Mouse (Mus musculus) thymus, adult 2 months (tissue): ENCODE measurements around the gene Btbd10. TPM values are rescaled to one million over a fixed set of nuclear protein-coding genes. Genes with fewer than 3 reads are reported as not detected.

Experiments
- DNase-seq: peaks from one replicate; pipeline ENCODE4 v3.0.0; 2021
- H3K27ac ChIP-seq: fragments of 200-500 bp; 2 replicates; pipeline ENCODE4 v1.5.1; 2012; ENCODE audit warnings: low read length, control low read depth; ENCODE audit not compliant: control insufficient read depth, insufficient read depth
- H3K27me3 ChIP-seq: fragments of 200-500 bp; 2 replicates; pipeline ENCODE4 v1.6.1; 2012; ENCODE audit warnings: mild to moderate bottlenecking, low read length, moderate library complexity, mixed read lengths; ENCODE audit not compliant: control insufficient read depth, insufficient read depth
- H3K36me3 ChIP-seq: fragments of 200-500 bp; 2 replicates; pipeline ENCODE4 v1.6.1; 2012; ENCODE audit warnings: mild to moderate bottlenecking, low read length, moderate library complexity; ENCODE audit not compliant: control insufficient read depth, insufficient read depth
- H3K4me1 ChIP-seq: fragments of 200-500 bp; replicated peaks from 2 replicates; pipeline ENCODE4 v1.6.1; 2012; ENCODE audit warnings: low read length; ENCODE audit not compliant: control insufficient read depth, insufficient read depth
- H3K4me3 ChIP-seq: fragments of 200-500 bp; 2 replicates; pipeline ENCODE4 v1.5.1; 2012; ENCODE audit warnings: mild to moderate bottlenecking, low read length, control low read depth, moderate library complexity; ENCODE audit not compliant: control insufficient read depth, insufficient read depth
- CTCF ChIP-seq: fragments of 200-500 bp; IDR thresholded peaks from 2 replicates; pipeline ENCODE4 v1.5.1; 2012; ENCODE audit warnings: mild to moderate bottlenecking, control low read depth, low read length, moderate library complexity, borderline replicate concordance; ENCODE audit not compliant: control insufficient read depth, poor library complexity, insufficient read depth; ENCODE audit errors: extremely low read depth
- POLR2A ChIP-seq: fragments of 200-500 bp; IDR thresholded peaks from 2 replicates; pipeline ENCODE4 v1.6.1; 2012; ENCODE audit warnings: mild to moderate bottlenecking, low read length, control low read depth, moderate library complexity; ENCODE audit not compliant: control insufficient read depth, poor library complexity, insufficient read depth; ENCODE audit errors: extremely low read depth
- WGBS: fragments of 180-500 bp; shearing (Covaris S2); methylation state at CpG from one replicate; pipeline ENCODE4 v1.1.7; 2018; 5-methylcytosine and 5-hydroxymethylcytosine counted together
- polyA plus RNA-seq: library from polyadenylated mRNA; depleted of rRNA; stranded (reverse); fragments of >200 nt; gene quantifications from 2 replicates; pipeline ENCODE4 v1.2.3, GENCODE M21; 2012

The Btbd10 gene
- polyA plus RNA-seq, 1 experiment: 13.3 TPM

DNA sequence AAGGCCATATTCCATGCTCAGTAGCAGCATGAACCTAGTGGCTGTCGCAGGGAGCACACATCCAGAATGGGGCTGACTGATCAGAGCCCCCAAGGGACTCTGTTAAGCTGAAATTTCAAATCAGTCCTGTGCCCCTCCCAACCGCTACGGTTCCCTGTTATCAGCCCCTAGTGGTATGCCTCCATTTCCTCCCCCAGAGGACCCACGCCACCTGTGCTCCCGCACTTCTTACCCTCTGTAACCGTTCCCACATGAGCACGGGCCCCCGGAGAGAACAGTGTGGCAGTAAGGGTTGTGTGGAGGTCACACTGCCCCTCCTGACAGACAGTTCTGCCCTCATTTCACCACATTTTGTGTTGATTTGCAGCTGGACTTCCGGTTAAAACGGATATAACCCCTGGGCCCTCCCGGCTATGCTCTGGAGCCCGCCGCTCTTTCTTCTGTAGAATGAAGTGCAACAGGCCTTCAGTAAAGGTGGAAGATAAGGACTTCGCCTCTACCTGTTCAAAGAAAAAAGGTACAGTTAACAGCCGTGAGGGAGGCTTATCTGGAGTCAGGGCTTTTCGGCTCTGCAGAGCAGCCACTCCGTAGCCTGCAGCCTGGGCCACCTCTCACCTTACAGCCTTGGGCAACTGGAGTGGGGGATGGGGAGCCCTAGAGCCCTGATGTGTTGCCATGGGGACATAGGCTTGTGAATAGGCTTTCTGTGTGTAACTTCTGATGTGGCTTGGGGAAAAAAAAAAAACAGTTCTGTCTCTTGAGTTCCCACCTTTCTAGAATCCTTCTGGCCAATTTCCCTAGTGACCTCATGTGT, 73.9 kb downstream of the Btbd10 start:
- TF ChIP-seq CTCF (no peak), POLR2A (0 out of 2 replicates have a peak, but pooled peaks have one; percentile 29)
- Histone ChIP-seq H3K27me3 (no peaks in the 10 kb centered on the region), H3K27ac (peak overlapping the region; percentile 31; the same call in 1 of the 2 replicates), H3K4me3 (peak overlapping the region; percentile 14), H3K36me3 (peaks cover 68% of the 10 kb centered on the region), H3K4me1 (peaks cover 20% of the 10 kb centered on the region)
- peak; percentile 49 for DNase-seq
- WGBS: 7% methylated on average over 17 of the region's 17 CpGs

DNA sequence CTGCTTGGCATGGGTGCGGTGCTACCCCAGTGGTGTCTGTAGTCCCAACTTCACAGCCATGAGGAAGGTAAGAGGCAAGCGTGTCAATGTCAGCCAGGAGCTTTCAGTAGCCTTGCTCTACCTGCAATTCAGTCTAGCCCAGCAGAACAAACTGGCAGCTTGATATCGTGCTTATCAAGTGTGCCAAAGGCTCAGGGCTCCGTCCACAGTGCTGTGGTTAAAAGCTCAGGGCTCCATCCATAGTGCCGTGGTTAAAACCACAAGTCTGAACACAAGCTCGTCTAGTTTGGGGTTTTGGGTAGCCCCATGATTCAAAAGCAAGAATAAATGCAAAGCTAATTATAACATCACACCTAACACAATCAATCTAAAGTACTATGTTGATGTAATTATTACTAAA, 74.6 kb downstream of the Btbd10 start:
- H3K27me3 ChIP-seq: no peaks in the 10 kb centered on the region
- peaks cover 20% of the 10 kb centered on the region for H3K4me1 ChIP-seq
- WGBS: 25% methylated on average over 6 of the region's 6 CpGs
- TF ChIP-seq POLR2A (no peak), CTCF (no peak)
- H3K36me3 ChIP-seq: peaks cover 68% of the 10 kb centered on the region
- H3K27ac ChIP-seq: no peak overlapping the region; the same call in 1 of the 2 replicates
- no peak overlapping the region for H3K4me3 ChIP-seq
- no peak for DNase-seq

DNA sequence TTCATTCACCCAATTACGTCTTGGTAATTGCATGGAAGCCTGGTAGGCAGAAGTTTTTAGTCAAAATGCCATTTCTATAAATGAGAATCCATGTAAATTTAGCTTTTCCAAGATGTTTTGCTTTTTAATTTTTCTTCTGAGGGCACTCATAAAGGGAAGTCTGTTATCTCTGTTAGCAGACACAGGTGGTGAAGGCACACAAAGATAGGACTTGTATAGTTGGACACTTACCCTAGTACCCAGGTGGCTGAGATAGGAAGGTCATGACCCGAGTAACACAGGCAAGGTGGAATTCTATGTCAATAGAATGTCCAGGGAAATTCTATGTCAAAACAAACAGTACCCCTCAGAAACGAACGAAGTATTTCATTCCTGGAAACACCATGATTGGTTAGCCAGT, 77.0 kb downstream of the Btbd10 start:
- no peak for TF ChIP-seq POLR2A
- no peak for TF ChIP-seq CTCF
- whole genome bisulfite sequencing: 95% methylated on average over 4 of the region's 4 CpGs
- H3K27ac ChIP-seq: no peak overlapping the region

DNA sequence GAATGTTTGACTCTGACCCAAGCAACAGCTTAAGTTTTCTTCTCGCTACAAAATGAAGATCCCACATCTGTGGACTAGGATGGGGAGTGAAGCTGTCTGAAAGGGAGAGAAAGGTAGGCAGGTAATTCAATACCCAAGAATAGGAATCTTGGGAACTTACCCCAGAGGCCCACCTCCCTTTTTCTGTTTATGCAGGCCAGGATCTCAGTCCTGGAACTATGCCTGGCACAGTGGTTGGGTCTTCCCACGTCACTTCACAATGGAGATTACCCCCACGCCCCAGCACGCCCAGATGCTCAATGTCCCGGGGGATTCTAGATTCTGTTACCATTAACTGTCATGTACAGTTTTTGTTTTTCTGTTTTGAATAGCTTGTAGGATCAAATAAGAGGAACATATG, 77.5 kb downstream of the Btbd10 start:
- no peak for DNase-seq
- Histone ChIP-seq H3K4me1 (peaks cover 20% of the 10 kb centered on the region), H3K27me3 (no peaks in the 10 kb centered on the region), H3K36me3 (peaks cover 73% of the 10 kb centered on the region), H3K27ac (no peak overlapping the region), H3K4me3 (no peak overlapping the region)
- TF ChIP-seq POLR2A (no peak), CTCF (no peak)
- WGBS: 98% methylated on average over 5 of the region's 5 CpGs

More for the DNA sequence above, 77.0 kb downstream of the Btbd10 start:
- no peak for DNase-seq
- Histone ChIP-seq H3K27me3 (no peaks in the 10 kb centered on the region), H3K4me3 (no peak overlapping the region), H3K4me1 (peaks cover 20% of the 10 kb centered on the region), H3K36me3 (peaks cover 73% of the 10 kb centered on the region)

DNA sequence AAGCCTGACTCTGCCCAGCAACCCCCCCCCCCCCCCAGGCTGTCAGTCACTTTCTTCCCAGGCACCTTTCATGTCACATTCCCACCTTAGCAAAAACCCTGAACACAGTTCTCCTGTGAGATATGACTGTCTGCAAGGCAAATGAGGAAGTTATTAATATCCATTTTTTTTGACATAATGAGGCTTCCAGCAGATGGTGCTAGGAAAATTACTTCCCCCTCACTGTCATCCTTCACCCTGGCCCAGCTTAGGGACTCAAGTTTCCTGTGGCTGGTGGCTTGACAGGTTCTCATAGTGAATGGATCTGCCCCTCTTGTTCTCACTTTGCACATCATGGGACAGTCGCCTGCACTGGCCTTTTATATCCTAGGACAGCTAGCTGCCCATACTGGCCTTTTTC, 80.0 kb downstream of the Btbd10 start:
- WGBS: 98% methylated on average over 1 of the region's 1 CpGs
- Histone ChIP-seq H3K36me3 (peaks cover 77% of the 10 kb centered on the region), H3K27ac (no peak overlapping the region), H3K4me1 (peaks cover 8% of the 10 kb centered on the region), H3K4me3 (no peak overlapping the region), H3K27me3 (no peaks in the 10 kb centered on the region)
- DNase-seq: no peak
- TF ChIP-seq POLR2A (no peak), CTCF (no peak)

DNA sequence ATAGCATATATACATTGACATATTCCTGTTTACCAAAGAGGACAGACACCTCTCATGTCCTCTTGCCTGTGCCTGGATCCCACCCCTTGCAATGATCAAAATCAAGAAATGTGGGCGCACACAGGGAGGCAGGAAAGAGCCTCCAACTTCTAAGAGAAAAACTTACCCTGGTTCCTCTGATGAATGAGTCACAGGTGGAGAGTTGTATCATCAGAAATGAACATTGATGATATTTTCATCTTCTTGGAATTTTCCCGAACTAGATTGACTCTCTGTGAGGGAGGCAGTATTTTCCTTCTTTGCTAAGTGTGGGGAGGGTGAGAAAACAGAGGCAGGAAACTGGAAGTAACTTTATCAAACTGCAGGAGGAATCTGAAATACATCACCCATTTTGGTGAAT, 83.8 kb downstream of the Btbd10 start:
- Histone ChIP-seq H3K27me3 (no peaks in the 10 kb centered on the region), H3K4me1 (peaks cover 17% of the 10 kb centered on the region), H3K36me3 (peaks cover 70% of the 10 kb centered on the region), H3K27ac (no peak overlapping the region), H3K4me3 (no peak overlapping the region)
- TF ChIP-seq POLR2A: no peak
- no peak for TF ChIP-seq CTCF
- 55% methylated on average over 2 of the region's 2 CpGs for WGBS
- DNase-seq: no peak

DNA sequence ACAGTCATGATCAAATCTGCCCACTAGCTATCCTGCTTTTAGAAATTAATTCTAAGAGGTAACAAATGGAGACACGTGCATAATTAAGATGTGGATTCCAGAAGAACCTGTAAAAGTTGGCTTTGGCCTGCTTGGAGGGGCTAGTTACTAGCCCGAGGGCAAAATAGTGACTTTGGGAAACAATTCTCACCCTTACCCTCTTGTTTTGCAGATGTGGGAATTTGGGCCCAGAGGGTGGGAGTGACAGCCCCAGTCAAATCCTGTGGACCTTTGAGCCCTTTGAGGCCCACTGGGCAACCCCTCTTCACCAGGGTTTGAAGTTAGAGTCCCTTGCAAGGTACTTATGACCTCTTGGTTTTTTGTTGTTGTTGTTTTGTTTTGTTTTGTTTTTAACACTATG, 89.9 kb downstream of the Btbd10 start:
- 97% methylated on average over 2 of the region's 2 CpGs for WGBS
- peaks cover 17% of the 10 kb centered on the region for H3K4me1 ChIP-seq
- no peak for TF ChIP-seq POLR2A
- no peak for TF ChIP-seq CTCF

DNA sequence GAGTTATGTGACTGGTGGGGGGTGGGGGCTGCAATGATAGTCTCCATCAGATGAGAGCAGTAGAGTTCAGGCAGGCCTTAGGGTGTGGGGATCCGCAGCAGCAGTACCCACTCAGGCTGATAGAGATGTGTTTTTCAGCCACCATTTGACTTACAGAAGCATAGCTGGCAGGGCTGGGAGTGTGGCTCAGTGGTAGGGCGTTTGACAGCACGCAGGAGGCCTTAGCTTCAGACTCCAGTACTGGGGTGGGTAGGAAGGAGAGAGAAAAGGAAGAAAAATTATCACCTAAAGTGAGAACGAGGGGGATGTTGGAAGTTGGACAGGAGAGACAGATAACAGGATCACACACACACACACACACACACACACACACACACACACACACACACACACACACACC, 90.7 kb downstream of the Btbd10 start:
- no peak for DNase-seq
- Histone ChIP-seq H3K27me3 (no peaks in the 10 kb centered on the region), H3K36me3 (peaks cover 11% of the 10 kb centered on the region), H3K4me3 (no peak overlapping the region), H3K4me1 (peaks cover 11% of the 10 kb centered on the region), H3K27ac (no peak overlapping the region)
- 91% methylated on average over 4 of the region's 4 CpGs for WGBS
- no peak for TF ChIP-seq POLR2A
- TF ChIP-seq CTCF: no peak

More for the DNA sequence above, 89.9 kb downstream of the Btbd10 start:
- H3K27me3 ChIP-seq: no peaks in the 10 kb centered on the region
- DNase-seq: no peak
- H3K27ac ChIP-seq: no peak overlapping the region
- peaks cover 18% of the 10 kb centered on the region for H3K36me3 ChIP-seq
- H3K4me3 ChIP-seq: no peak overlapping the region
